ENCODE assay signal across 35 mouse cellular contexts in genomic region chr3:95442406-95443117, GRCm38 (mm10). TPM values are rescaled to one million over a fixed set of nuclear protein-coding genes. Genes with fewer than 3 reads are reported as not detected.
DNase-seq lines count a peak whose midpoint lies in the region; ATAC-seq and TF ChIP-seq lines count a peak whose summit lies in the region.
"Had no signal": no experiment of that assay in that cellular context is flagged by ENCODE, and none has a peak within 500 bp of the region (broad histone marks: within the 10 kb centered on the region; RNA-seq: fewer than 3 reads in every experiment).

No protein-coding gene starts in this region.

- H3K4me1 ChIP-seq in kidney, adult 2 months (ENCODE audit: control insufficient read depth, insufficient read depth, low read length), result peaks cover 15% of the 10 kb centered on the region
- H3K4me1 ChIP-seq in kidney, embryonic 15.5 days, result 0 out of 2 replicates have a peak, but pooled peaks cover 4% of the 10 kb centered on the region
- H3K4me1 ChIP-seq: embryonic facial prominence, embryonic 10.5 days; embryonic facial prominence, embryonic 13.5 days; forebrain, embryonic 12.5 days; forebrain, embryonic 15.5 days had no signal

- no peaks in the 10 kb centered on the region for H3K27me3 ChIP-seq in kidney, adult 2 months (replicated peaks; ENCODE audit: control insufficient read depth, insufficient read depth, low read length)
- H3K27me3 ChIP-seq in kidney, embryonic 15.5 days, result no peaks in the 10 kb centered on the region
- H3K27me3 ChIP-seq: CH12.LX; embryonic facial prominence, embryonic 13.5 days; forebrain, embryonic 12.5 days; forebrain, embryonic 15.5 days; Patski had no signal

- no peak for TF ChIP-seq CTCF in kidney, adult 2 months (conservative IDR thresholded peaks at IDR 0.05; ENCODE audit: insufficient read depth, insufficient read length, low read depth, low read length)

- no peak overlapping the region for H3K27ac ChIP-seq in kidney, adult 2 months (ENCODE audit: insufficient read depth, low read depth, low read length)
- H3K27ac ChIP-seq in kidney, embryonic 15.5 days, result no peak overlapping the region
- H3K27ac ChIP-seq: embryonic facial prominence, embryonic 10.5 days; embryonic facial prominence, embryonic 13.5 days; forebrain, embryonic 12.5 days; forebrain, embryonic 15.5 days; heart, adult 2 months; hindbrain, embryonic 14.5 days; hindbrain, postnatal 0 days had no signal

- no peak for TF ChIP-seq POLR2A in kidney, adult 2 months (IDR thresholded peaks at IDR 0.05; ENCODE audit: low read depth, low read length)

- H3K36me3 ChIP-seq in kidney, adult 2 months (ENCODE audit: control insufficient read depth, insufficient read depth, low read length), result peaks cover 1% of the 10 kb centered on the region; the same call in 1 of the 2 replicates
- peaks cover 19% of the 10 kb centered on the region for H3K36me3 ChIP-seq in kidney, embryonic 15.5 days

- H3K9me3 ChIP-seq in kidney, embryonic 15.5 days (replicated peaks), result no peaks in the 10 kb centered on the region
- H3K9me3 ChIP-seq: embryonic facial prominence, embryonic 10.5 days; embryonic facial prominence, embryonic 13.5 days; forebrain, embryonic 12.5 days; forebrain, embryonic 15.5 days; G1E had no signal

- DNase-seq in adrenal gland, adult 2 months, result peak; percentile 31
- DNase-seq in adrenal gland, postnatal 4 days (ENCODE audit: low spot score in 2 of 2), result no peak
- DNase-seq in kidney, adult 2 months, result peak; percentile 55
- DNase-seq in kidney, postnatal 36 days, result peak; percentile 32 to 53
- DNase-seq in kidney, postnatal 4 days, result no peak
- DNase-seq: adrenal gland, postnatal 14 days; B cell, adult 2 months; cerebellum, adult 11-12 months; cerebellum, adult 8-10 months; cerebellum, postnatal 10 days; cerebellum, postnatal 36 days; embryo, embryonic 11 days; gastrocnemius, postnatal 25 days; heart, adult 2 months; heart, postnatal 10 days; heart, postnatal 4 days had no signal

- H3K9ac ChIP-seq in kidney, embryonic 15.5 days, result no peak overlapping the region
- H3K9ac ChIP-seq: embryonic facial prominence, embryonic 13.5 days; forebrain, embryonic 12.5 days; forebrain, embryonic 15.5 days; hindbrain, embryonic 14.5 days had no signal

- no peak overlapping the region for H3K4me2 ChIP-seq in kidney, embryonic 15.5 days
- H3K4me2 ChIP-seq: embryonic facial prominence, embryonic 13.5 days; forebrain, embryonic 12.5 days; forebrain, embryonic 15.5 days; heart, embryonic 11.5 days; hindbrain, embryonic 14.5 days had no signal

- no peak for ATAC-seq in kidney, embryonic 15.5 days (replicated peaks; ENCODE audit: low FRiP score)
- ATAC-seq: forebrain, embryonic 15.5 days; hindbrain, postnatal 0 days; inflammation-experienced regulatory T-cells, adult 6 months; Patski had no signal

- WGBS in kidney, adult 2 months, result 55% methylated on average over 5 of the region's 5 CpGs
- WGBS in kidney, embryonic 15.5 days, result 91% methylated on average over 5 of the region's 5 CpGs

- no peak overlapping the region for H3K4me3 ChIP-seq in kidney, adult 2 months (ENCODE audit: insufficient read depth, low read depth, low read length)
- H3K4me3 ChIP-seq in kidney, embryonic 15.5 days (replicated peaks), result no peak overlapping the region
- H3K4me3 ChIP-seq: embryonic facial prominence, embryonic 10.5 days; embryonic facial prominence, embryonic 13.5 days; erythroblast, embryonic 14.5 days; forebrain, embryonic 12.5 days; forebrain, embryonic 15.5 days; heart, adult 2 months had no signal

RNA-seq across cellular contexts. Expression of gene Arnt, which starts 8.4 kb away (rescaled TPM):
- total RNA-seq in adrenal gland, adult 2 months (2021), result 10 to 100 TPM; 52.6 to 63.4 TPM
- 49.3 and 53.9 TPM in 2 replicates for polyA plus RNA-seq in adrenal gland, adult 2 months (2012; rRNA removed)
- 10 to 100 TPM; 76.4 to 76.5 TPM for total RNA-seq in adrenal gland, postnatal 4 days (2021)
- 26.4 and 28.7 TPM in 2 replicates for polyA plus RNA-seq in kidney, adult 2 months (2012; rRNA removed)
- polyA plus RNA-seq in kidney, embryonic 15.5 days (2015; fragmentation: Nextera tagmentation; extraction: Ambion mirVana), result 42.5 and 43.1 TPM in 2 replicates

RNA-seq across cellular contexts. Expression of gene 4930558C23Rik, which starts 39.9 kb away (rescaled TPM):
- not detected for total RNA-seq in adrenal gland, adult 2 months (2021)
- not detected in 2 replicates for polyA plus RNA-seq in adrenal gland, adult 2 months (2012; rRNA removed)
- not detected for total RNA-seq in adrenal gland, postnatal 4 days (2021)
- not detected in 2 replicates for polyA plus RNA-seq in kidney, adult 2 months (2012; rRNA removed)
- polyA plus RNA-seq in kidney, embryonic 15.5 days (2015; fragmentation: Nextera tagmentation; extraction: Ambion mirVana), result 0.23 TPM in 1 of 2 replicates, not detected in the other
- total RNA-seq: adrenal gland, adult 18-20 months; adrenal gland, postnatal 14 days; CH12.LX; G1E; gastrocnemius, postnatal 25 days; heart, adult 2 months; heart, postnatal 10 days; heart, postnatal 4 days; hindbrain, postnatal 0 days had no signal
- polyA plus RNA-seq: brain, embryonic 14.5 days; cortical plate, adult 2 months; embryonic facial prominence, embryonic 10.5 days; embryonic facial prominence, embryonic 13.5 days; erythroblast, embryonic 14.5 days; forebrain, embryonic 12.5 days; forebrain, embryonic 15.5 days; G1E; gonadal fat pad, adult 2 months; heart, adult 2 months; heart, embryonic 11.5 days; heart, embryonic 14.5 days; hindbrain, embryonic 11.5 days; hindbrain, embryonic 14.5 days; hindbrain, postnatal 0 days; inflammation-experienced regulatory T-cells, adult 6 months; Patski had no signal

RNA-seq across cellular contexts. Expression of gene Ctsk, which starts 56.5 kb away (rescaled TPM):
- total RNA-seq in adrenal gland, adult 2 months (2021), result 1 to 10 TPM; 4.4 to 5.0 TPM
- polyA plus RNA-seq in adrenal gland, adult 2 months (2012; rRNA removed), result 0.48 and 0.86 TPM in 2 replicates
- total RNA-seq in adrenal gland, postnatal 4 days (2021), result 10 to 100 TPM; 18.8 to 24.2 TPM
- polyA plus RNA-seq in kidney, adult 2 months (2012; rRNA removed), result 6.5 and 8.2 TPM in 2 replicates
- polyA plus RNA-seq in kidney, embryonic 15.5 days (2015; fragmentation: Nextera tagmentation; extraction: Ambion mirVana), result 9.4 and 43.4 TPM in 2 replicates
- total RNA-seq: CH12.LX had no signal
- polyA plus RNA-seq: erythroblast, embryonic 14.5 days; G1E had no signal

Comparison
In these comparisons a context has a peak if more than half of its experiments do, and no peak if none do; other contexts are left out.
1. DNase-seq: peak in adrenal gland, adult 2 months (single experiment), kidney, adult 2 months (single experiment) and kidney, postnatal 36 days (2 of 2); none in adrenal gland, postnatal 4 days (0 of 2) and kidney, postnatal 4 days (0 of 2).